ENCODE assay signal across 2 mouse cellular contexts in the genomic region with DNA sequence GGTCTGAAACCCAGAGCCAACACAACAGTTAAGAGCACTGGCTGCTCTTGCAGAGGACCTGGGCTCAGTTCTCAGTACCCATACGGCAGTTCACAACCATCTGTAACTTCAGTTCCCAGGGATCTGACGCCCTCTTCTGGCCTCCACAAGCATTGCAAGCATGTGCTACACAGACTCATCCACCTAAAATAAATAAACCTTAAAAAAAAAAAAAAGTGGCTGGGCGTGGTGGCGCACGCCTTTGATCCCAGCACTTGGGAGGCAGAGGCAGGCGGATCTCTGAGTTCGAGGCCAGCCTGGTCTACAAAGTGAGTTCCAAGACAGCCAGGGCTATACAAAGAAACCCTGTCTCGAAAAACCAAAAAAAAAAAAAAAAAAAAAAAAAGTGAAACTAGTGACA. TPM values are rescaled to one million over a fixed set of nuclear protein-coding genes. Genes with fewer than 3 reads are reported as not detected.
"Had no signal": no experiment of that assay in that cellular context is flagged by ENCODE, and none has a peak within 500 bp of the region (broad histone marks: within the 10 kb centered on the region; RNA-seq: fewer than 3 reads in every experiment).

No protein-coding gene starts in this region.

RNA-seq across cellular contexts. Expression of gene Aqp9, which starts 45.4 kb away (rescaled TPM):
- total RNA-seq: gastrocnemius, adult 2 months had no signal
- polyA plus RNA-seq: hindbrain, embryonic 11.5 days had no signal
